Mouse (Mus musculus): ENCODE data around the gene N4bp2l1. TPM values are rescaled to one million over a fixed set of nuclear protein-coding genes. Genes with fewer than 3 reads are reported as not detected.

N4bp2l1 gene
- polyA plus RNA-seq, 1 experiment from 2014 or later, result 10.5 TPM

GRCm38 (mm10) chr5:150566226-150566625 lies 30.8 kb downstream of the N4bp2l1 start:
- peaks cover 12% of the 10 kb centered on the region; the same call in 1 of the 2 replicates for H3K36me3 ChIP-seq (ENCODE audit: control insufficient read depth, insufficient read depth, low read length)
- no peaks in the 10 kb centered on the region for H3K27me3 ChIP-seq (ENCODE audit: control insufficient read depth, insufficient read depth, low read length)
- WGBS, result 36% methylated on average over 3 of the region's 3 CpGs
- H3K9ac ChIP-seq (ENCODE audit: low read length), result no peak overlapping the region
- H3K4me3 ChIP-seq (ENCODE audit: low read depth, low read length), result no peak overlapping the region
- no peaks in the 10 kb centered on the region for H3K4me1 ChIP-seq (replicated peaks; ENCODE audit: control insufficient read depth, insufficient read depth)
- TF ChIP-seq CTCF (IDR thresholded peaks at IDR 0.05; ENCODE audit: low read depth) (no peak), EP300 (optimal IDR thresholded peaks at IDR 0.05) (no peak)
- no peaks in the 10 kb centered on the region for H3K9me3 ChIP-seq (ENCODE audit: control insufficient read depth, low read length)
- H3K27ac ChIP-seq (replicated peaks), result 0 out of 2 replicates have a peak overlapping the region, but pooled peaks have one; percentile 18
- 0 out of 2 replicates have a peak, but pooled peaks have one; percentile 11 for ATAC-seq (ENCODE audit: low FRiP score, low TSS enrichment)
- H3K4me2 ChIP-seq (replicated peaks; ENCODE audit: low read depth), result no peak overlapping the region
- DNase-seq (ENCODE audit: low spot score), result peak; percentile 14

GRCm38 (mm10) chr5:150564426-150564825 lies 32.6 kb downstream of the N4bp2l1 start:
- Histone ChIP-seq H3K27ac (replicated peaks) (no peak overlapping the region), H3K27me3 (ENCODE audit: control insufficient read depth, insufficient read depth, low read length) (no peaks in the 10 kb centered on the region), H3K4me3 (ENCODE audit: low read depth, low read length) (no peak overlapping the region), H3K9ac (ENCODE audit: low read length) (no peak overlapping the region), H3K9me3 (ENCODE audit: control insufficient read depth, low read length) (no peaks in the 10 kb centered on the region), H3K36me3 (ENCODE audit: control insufficient read depth, insufficient read depth, low read length) (peaks cover 14% of the 10 kb centered on the region; the same call in 1 of the 2 replicates), H3K4me1 (replicated peaks; ENCODE audit: control insufficient read depth, insufficient read depth) (no peaks in the 10 kb centered on the region), H3K4me2 (replicated peaks; ENCODE audit: low read depth) (no peak overlapping the region)
- DNase-seq (ENCODE audit: low spot score), result peak; percentile 4
- TF ChIP-seq EP300 (optimal IDR thresholded peaks at IDR 0.05) (no peak), CTCF (IDR thresholded peaks at IDR 0.05; ENCODE audit: low read depth) (no peak)
- WGBS, result 94% methylated on average over 6 of the region's 6 CpGs
- ATAC-seq (ENCODE audit: low FRiP score, low TSS enrichment), result no peak

DNA sequence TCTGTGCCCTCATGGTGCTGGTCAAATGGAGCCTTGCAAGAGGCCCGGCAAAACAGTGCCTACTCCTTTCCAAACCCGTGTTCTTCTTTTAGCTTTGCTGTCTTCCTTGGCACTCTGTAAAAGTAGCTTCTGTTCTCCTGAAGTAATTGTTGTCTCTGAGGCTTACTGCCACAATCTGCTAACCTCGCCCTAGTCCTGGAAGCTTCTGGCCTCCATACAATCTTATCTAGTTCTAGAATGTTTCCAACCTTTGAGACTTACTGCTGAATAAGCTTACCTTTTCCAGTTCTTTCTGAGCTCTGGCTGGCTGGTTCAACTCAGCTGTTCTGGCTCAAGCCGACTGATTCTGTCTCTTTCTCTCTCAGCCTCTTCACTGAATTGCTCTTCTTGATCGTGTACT lies 35.2 kb downstream of the N4bp2l1 start:
- 77% methylated on average over 5 of the region's 5 CpGs for WGBS
- TF ChIP-seq CTCF (IDR thresholded peaks at IDR 0.05; ENCODE audit: low read depth) (no peak), EP300 (optimal IDR thresholded peaks at IDR 0.05) (no peak)
- Histone ChIP-seq H3K4me1 (replicated peaks; ENCODE audit: control insufficient read depth, insufficient read depth) (no peaks in the 10 kb centered on the region), H3K4me2 (replicated peaks; ENCODE audit: low read depth) (no peak overlapping the region), H3K27ac (replicated peaks) (no peak overlapping the region), H3K9me3 (ENCODE audit: control insufficient read depth, low read length) (no peaks in the 10 kb centered on the region), H3K4me3 (ENCODE audit: low read depth, low read length) (no peak overlapping the region), H3K36me3 (ENCODE audit: control insufficient read depth, insufficient read depth, low read length) (0 out of 2 replicates have a peak, but pooled peaks cover 5% of the 10 kb centered on the region), H3K9ac (ENCODE audit: low read length) (no peak overlapping the region), H3K27me3 (ENCODE audit: control insufficient read depth, insufficient read depth, low read length) (no peaks in the 10 kb centered on the region)
- DNase-seq (ENCODE audit: low spot score) (peak; percentile 28), ATAC-seq (ENCODE audit: low FRiP score, low TSS enrichment) (peak; percentile 58)

GRCm38 (mm10) chr5:150561376-150561775 lies 35.6 kb downstream of the N4bp2l1 start:
- Histone ChIP-seq H3K36me3 (ENCODE audit: control insufficient read depth, insufficient read depth, low read length) (0 out of 2 replicates have a peak, but pooled peaks cover 5% of the 10 kb centered on the region), H3K27ac (replicated peaks) (no peak overlapping the region), H3K4me3 (ENCODE audit: low read depth, low read length) (no peak overlapping the region), H3K4me2 (replicated peaks; ENCODE audit: low read depth) (no peak overlapping the region), H3K27me3 (ENCODE audit: control insufficient read depth, insufficient read depth, low read length) (no peaks in the 10 kb centered on the region), H3K9me3 (ENCODE audit: control insufficient read depth, low read length) (no peaks in the 10 kb centered on the region), H3K9ac (ENCODE audit: low read length) (no peak overlapping the region), H3K4me1 (replicated peaks; ENCODE audit: control insufficient read depth, insufficient read depth) (no peaks in the 10 kb centered on the region)
- ATAC-seq (ENCODE audit: low FRiP score, low TSS enrichment) (0 out of 2 replicates have a peak, but pooled peaks have one; percentile 35), DNase-seq (ENCODE audit: low spot score) (no peak)
- no peak for TF ChIP-seq EP300 (optimal IDR thresholded peaks at IDR 0.05)
- TF ChIP-seq CTCF (IDR thresholded peaks at IDR 0.05; ENCODE audit: low read depth), result no peak

DNA sequence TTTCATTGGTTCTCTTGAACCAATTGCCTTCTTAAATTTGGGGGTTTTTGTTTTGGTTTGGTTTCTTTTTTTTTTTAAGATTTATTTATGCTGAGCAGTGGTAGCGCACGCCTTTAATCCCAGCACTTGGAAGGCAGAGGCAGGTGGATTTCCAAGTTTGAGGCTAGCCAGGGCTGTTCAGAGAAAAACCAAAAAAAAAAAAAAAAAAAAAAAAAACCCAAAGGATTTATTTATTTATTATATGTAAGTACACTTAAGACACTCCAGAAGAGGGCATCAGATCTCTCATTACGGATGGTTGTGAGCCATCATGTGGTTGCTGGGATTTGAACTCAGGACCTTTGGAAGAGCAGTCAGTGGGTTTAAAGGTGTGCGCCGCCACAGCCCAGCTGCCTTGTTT lies 36.1 kb downstream of the N4bp2l1 start:
- Histone ChIP-seq H3K27me3 (ENCODE audit: control insufficient read depth, insufficient read depth, low read length) (no peaks in the 10 kb centered on the region), H3K4me2 (replicated peaks; ENCODE audit: low read depth) (no peak overlapping the region), H3K36me3 (ENCODE audit: control insufficient read depth, insufficient read depth, low read length) (0 out of 2 replicates have a peak, but pooled peaks cover 5% of the 10 kb centered on the region), H3K4me3 (ENCODE audit: low read depth, low read length) (no peak overlapping the region), H3K4me1 (replicated peaks; ENCODE audit: control insufficient read depth, insufficient read depth) (no peaks in the 10 kb centered on the region), H3K9me3 (ENCODE audit: control insufficient read depth, low read length) (no peaks in the 10 kb centered on the region), H3K27ac (replicated peaks) (no peak overlapping the region), H3K9ac (ENCODE audit: low read length) (no peak overlapping the region)
- ATAC-seq (ENCODE audit: low FRiP score, low TSS enrichment) (no peak), DNase-seq (ENCODE audit: low spot score) (no peak)
- no peak for TF ChIP-seq CTCF (IDR thresholded peaks at IDR 0.05; ENCODE audit: low read depth)
- TF ChIP-seq EP300 (optimal IDR thresholded peaks at IDR 0.05), result no peak
- WGBS, result 91% methylated on average over 5 of the region's 5 CpGs

GRCm38 (mm10) chr5:150559519-150560103 lies 37.4 kb downstream of the N4bp2l1 start:
- 92% methylated on average over 6 of the region's 6 CpGs for WGBS
- no peak overlapping the region for H3K9ac ChIP-seq (ENCODE audit: low read length)
- H3K27me3 ChIP-seq (ENCODE audit: control insufficient read depth, insufficient read depth, low read length), result no peaks in the 10 kb centered on the region
- H3K4me2 ChIP-seq (replicated peaks; ENCODE audit: low read depth), result no peak overlapping the region
- no peak overlapping the region for H3K27ac ChIP-seq (replicated peaks)
- no peaks in the 10 kb centered on the region for H3K4me1 ChIP-seq (replicated peaks; ENCODE audit: control insufficient read depth, insufficient read depth)
- no peak overlapping the region for H3K4me3 ChIP-seq (ENCODE audit: low read depth, low read length)
- 0 out of 2 replicates have a peak, but pooled peaks cover 5% of the 10 kb centered on the region for H3K36me3 ChIP-seq (ENCODE audit: control insufficient read depth, insufficient read depth, low read length)
- ATAC-seq (ENCODE audit: low FRiP score, low TSS enrichment), result no peak
- DNase-seq (ENCODE audit: low spot score), result no peak
- no peaks in the 10 kb centered on the region for H3K9me3 ChIP-seq (ENCODE audit: control insufficient read depth, low read length)
- TF ChIP-seq EP300 (optimal IDR thresholded peaks at IDR 0.05), result no peak
- no peak for TF ChIP-seq CTCF (IDR thresholded peaks at IDR 0.05; ENCODE audit: low read depth)
